ENCODE assay signal across 20 mouse cellular contexts in genomic region chr11:72169871-72170270, GRCm38 (mm10). TPM values are rescaled to one million over a fixed set of nuclear protein-coding genes. Genes with fewer than 3 reads are reported as not detected.
DNase-seq lines count a peak whose midpoint lies in the region; ATAC-seq and TF ChIP-seq lines count a peak whose summit lies in the region.
"Had no signal": no experiment of that assay in that cellular context is flagged by ENCODE, and none has a peak within 500 bp of the region (broad histone marks: within the 10 kb centered on the region; RNA-seq: fewer than 3 reads in every experiment).

No protein-coding gene starts in this region.

- peak; percentile 12 to 22 for DNase-seq in kidney, postnatal 36 days
- no peak for DNase-seq in kidney, postnatal 10 days
- peak; percentile 36 for DNase-seq in liver
- no peak for DNase-seq in liver, embryonic 11.5 days (ENCODE audit: low spot score)
- DNase-seq in liver, postnatal 0 days: no peak
- no peak for DNase-seq in left cerebral cortex, adult 8-10 months (ENCODE audit: low spot score in 2 of 2)
- DNase-seq: adrenal gland, adult 2 months; adrenal gland, postnatal 25 days; cerebellum, adult 18-20 months; cerebellum, adult 9-11 months; cerebellum, postnatal 36 days; gastrocnemius, adult 2 months; gastrocnemius, postnatal 25 days had no signal

- ATAC-seq in liver, embryonic 11.5 days (replicated peaks; ENCODE audit: low FRiP score): 0 out of 2 replicates have a peak, but pooled peaks have one; percentile 20
- ATAC-seq in liver, postnatal 0 days: peak; percentile 13; the same call in 1 of the 2 replicates
- no peak for ATAC-seq in inflammation-experienced regulatory T-cells, adult 6 months
- ATAC-seq: forebrain, embryonic 14.5 days had no signal

- WGBS in liver, embryonic 11.5 days: 69% methylated on average over 4 of the region's 4 CpGs
- 66% methylated on average over 4 of the region's 4 CpGs for WGBS in liver, postnatal 0 days (ENCODE audit: insufficient replicate concordance)

- no peak overlapping the region for H3K27ac ChIP-seq in liver, embryonic 11.5 days (ENCODE audit: low read depth, low read length)
- H3K27ac ChIP-seq in liver, postnatal 0 days (ENCODE audit: low read depth): no peak overlapping the region
- H3K27ac ChIP-seq: embryonic facial prominence, embryonic 10.5 days; gastrocnemius, adult 2 months; hindbrain, embryonic 10.5 days; hindbrain, embryonic 14.5 days had no signal

- H3K9me3 ChIP-seq in liver, embryonic 11.5 days (ENCODE audit: control insufficient read depth, low read length): no peaks in the 10 kb centered on the region
- H3K9me3 ChIP-seq in liver, postnatal 0 days (ENCODE audit: low read length): no peaks in the 10 kb centered on the region
- H3K9me3 ChIP-seq: embryonic facial prominence, embryonic 10.5 days; hindbrain, embryonic 10.5 days had no signal

- no peak for TF ChIP-seq CTCF in liver, postnatal 0 days (IDR thresholded peaks at IDR 0.05; ENCODE audit: low read depth)

- peaks cover 11% of the 10 kb centered on the region; the same call in 1 of the 2 replicates for H3K36me3 ChIP-seq in liver, embryonic 11.5 days (ENCODE audit: control insufficient read depth, insufficient read depth, low read length)
- H3K36me3 ChIP-seq in liver, postnatal 0 days (replicated peaks; ENCODE audit: insufficient read depth, low read length): peaks cover 21% of the 10 kb centered on the region

- no peaks in the 10 kb centered on the region for H3K27me3 ChIP-seq in liver, embryonic 11.5 days (replicated peaks; ENCODE audit: control insufficient read depth, insufficient read depth, low read length)
- no peaks in the 10 kb centered on the region for H3K27me3 ChIP-seq in liver, postnatal 0 days (ENCODE audit: insufficient read depth, low read length)

- H3K4me1 ChIP-seq in liver, embryonic 11.5 days (replicated peaks; ENCODE audit: control insufficient read depth, insufficient read depth, low read length): no peaks in the 10 kb centered on the region
- H3K4me1 ChIP-seq in liver, postnatal 0 days (ENCODE audit: insufficient read depth): no peaks in the 10 kb centered on the region
- H3K4me1 ChIP-seq: embryonic facial prominence, embryonic 10.5 days; hindbrain, embryonic 10.5 days had no signal

- no peak overlapping the region for H3K4me3 ChIP-seq in liver, embryonic 11.5 days (ENCODE audit: low read depth, low read length)
- H3K4me3 ChIP-seq in liver, postnatal 0 days (ENCODE audit: low read depth, low read length): no peak overlapping the region
- H3K4me3 ChIP-seq: embryonic facial prominence, embryonic 10.5 days; gastrocnemius, adult 2 months; hindbrain, embryonic 10.5 days had no signal

- H3K9ac ChIP-seq in liver, embryonic 11.5 days (ENCODE audit: low read depth, low read length): no peak overlapping the region
- H3K9ac ChIP-seq in liver, postnatal 0 days (replicated peaks): no peak overlapping the region
- H3K9ac ChIP-seq: hindbrain, embryonic 14.5 days had no signal

- no peak overlapping the region for H3K4me2 ChIP-seq in liver, embryonic 11.5 days
- no peak overlapping the region for H3K4me2 ChIP-seq in liver, postnatal 0 days (ENCODE audit: low read depth, low read length)
- H3K4me2 ChIP-seq: heart, embryonic 11.5 days; hindbrain, embryonic 14.5 days had no signal

- TF ChIP-seq EP300 in liver, postnatal 0 days (IDR thresholded peaks at IDR 0.05; ENCODE audit: low read depth): no peak

RNA-seq across cellular contexts. Expression of gene Pitpnm3, which starts 34.3 kb away (rescaled TPM):
- polyA plus RNA-seq in liver, embryonic 11.5 days (2014; fragmentation: Nextera tagmentation; extraction: Ambion mirVana): 0.08 and 0.31 TPM in 2 replicates
- 0.02 TPM in 1 of 2 replicates, not detected in the other for polyA plus RNA-seq in liver, postnatal 0 days (2015; fragmentation: Nextera tagmentation; extraction: Ambion mirVana)
- polyA plus RNA-seq in inflammation-experienced regulatory T-cells, adult 6 months (2017; shearing (Covaris generic)): not detected
- total RNA-seq in left cerebral cortex, adult 8-10 months (2022): 10 to 100 TPM; 67.0 to 79.6 (median 74.5) TPM
- total RNA-seq: granulocyte monocyte progenitor cell, adult 5-6 weeks had no signal

RNA-seq across cellular contexts. Expression of gene Gm43951, which starts 36.8 kb away (rescaled TPM):
- not detected in 2 replicates for polyA plus RNA-seq in liver, embryonic 11.5 days (2014; fragmentation: Nextera tagmentation; extraction: Ambion mirVana)
- polyA plus RNA-seq in liver, postnatal 0 days (2015; fragmentation: Nextera tagmentation; extraction: Ambion mirVana): not detected in 2 replicates
- not detected for polyA plus RNA-seq in inflammation-experienced regulatory T-cells, adult 6 months (2017; shearing (Covaris generic))
- 10 to 100 TPM in 2 of 4 experiments, 1 to 10 TPM in 2; 8.3 to 12.7 (median 10.1) TPM for total RNA-seq in left cerebral cortex, adult 8-10 months (2022)
- polyA plus RNA-seq: heart, embryonic 11.5 days had no signal

RNA-seq across cellular contexts. Expression of gene 4933427D14Rik, which starts 37.4 kb away (rescaled TPM):
- 6.9 and 8.6 TPM in 2 replicates for polyA plus RNA-seq in liver, embryonic 11.5 days (2014; fragmentation: Nextera tagmentation; extraction: Ambion mirVana)
- polyA plus RNA-seq in liver, postnatal 0 days (2015; fragmentation: Nextera tagmentation; extraction: Ambion mirVana): 1.7 and 1.8 TPM in 2 replicates
- 10 to 100 TPM; 16.7 to 27.9 (median 22.9) TPM for polyA plus RNA-seq in inflammation-experienced regulatory T-cells, adult 6 months (2017; shearing (Covaris generic))
- 10 to 100 TPM; 23.7 to 35.2 (median 28.0) TPM for total RNA-seq in left cerebral cortex, adult 8-10 months (2022)

RNA-seq across cellular contexts. Expression of gene Txndc17, which starts 37.5 kb away (rescaled TPM):
- polyA plus RNA-seq in liver, embryonic 11.5 days (2014; fragmentation: Nextera tagmentation; extraction: Ambion mirVana): 144 and 153 TPM in 2 replicates
- 71.3 and 76.8 TPM in 2 replicates for polyA plus RNA-seq in liver, postnatal 0 days (2015; fragmentation: Nextera tagmentation; extraction: Ambion mirVana)
- 100 to 1,000 TPM; 106 to 179 (median 111) TPM for polyA plus RNA-seq in inflammation-experienced regulatory T-cells, adult 6 months (2017; shearing (Covaris generic))
- 10 to 100 TPM; 24.9 to 37.3 (median 30.2) TPM for total RNA-seq in left cerebral cortex, adult 8-10 months (2022)

RNA-seq across cellular contexts. Expression of gene Med31, which starts 45.5 kb away (rescaled TPM):
- 27.5 and 29.8 TPM in 2 replicates for polyA plus RNA-seq in liver, embryonic 11.5 days (2014; fragmentation: Nextera tagmentation; extraction: Ambion mirVana)
- 12.2 and 12.5 TPM in 2 replicates for polyA plus RNA-seq in liver, postnatal 0 days (2015; fragmentation: Nextera tagmentation; extraction: Ambion mirVana)
- polyA plus RNA-seq in inflammation-experienced regulatory T-cells, adult 6 months (2017; shearing (Covaris generic)): 10 to 100 TPM; 18.1 to 26.9 (median 22.3) TPM
- total RNA-seq in left cerebral cortex, adult 8-10 months (2022): 10 to 100 TPM; 14.4 to 17.8 (median 15.2) TPM

Comparison
In these comparisons a context has a peak if more than half of its experiments do, and no peak if none do; other contexts are left out.
1. DNase-seq: peak in kidney, postnatal 36 days (2 of 2) and liver (single experiment); none in kidney, postnatal 10 days (single experiment), liver, embryonic 11.5 days (single experiment), liver, postnatal 0 days (single experiment) and left cerebral cortex, adult 8-10 months (0 of 2).